Mouse (Mus musculus) granulocyte monocyte progenitor cell, adult 5-6 weeks (primary cell): ENCODE data around the gene Cyp39a1. TPM values are rescaled to one million over a fixed set of nuclear protein-coding genes. Genes with fewer than 3 reads are reported as not detected.

Experiments used
- ATAC-seq: replicated peaks from 2 replicates; pipeline ENCODE4 v1.8.0; 2016; ENCODE audit warnings: mild to moderate bottlenecking, moderate TSS enrichment, inconsistent platforms; ENCODE audit not compliant: poor library complexity, severe bottlenecking
- total RNA-seq, 2 experiments: library from RNA; stranded (forward) in 1 of 2; stranded (reverse) in 1 of 2; fragments of 200-712, 200-1000 nt in 1 of 2; fragments of >200 nt in 1 of 2; fragmentation: Nextera tagmentation in 1 of 2; gene quantifications; 2 replicates each; pipeline ENCODE4 v1.2.3; 2014 to 2017

Cyp39a1 gene
- total RNA-seq, 2 experiments from 2014 or later = 2.4 to 4.0 TPM

- ATAC-seq = no peak
Observed at GRCm38 (mm10) chr17:43752811-43753210, 85.6 kb downstream of the Cyp39a1 start.

GRCm38 (mm10) chr17:43754687-43755086, 87.5 kb downstream of the Cyp39a1 start:
- no peak for ATAC-seq

- no peak for ATAC-seq
Observed at GRCm38 (mm10) chr17:43758607-43759259, 91.5 kb downstream of the Cyp39a1 start.

- no peak for ATAC-seq
Observed at GRCm38 (mm10) chr17:43784531-43784930, 117.3 kb downstream of the Cyp39a1 start.

GRCm38 (mm10) chr17:43788222-43788621, 121.0 kb downstream of the Cyp39a1 start:
- ATAC-seq = no peak

GRCm38 (mm10) chr17:43789376-43789775, 122.2 kb downstream of the Cyp39a1 start:
- ATAC-seq = no peak

GRCm38 (mm10) chr17:43791751-43792150, 124.5 kb downstream of the Cyp39a1 start:
- no peak for ATAC-seq

- no peak for ATAC-seq
Observed at GRCm38 (mm10) chr17:43794731-43795280, 127.6 kb downstream of the Cyp39a1 start.

Other genes with a start within 250 kb of the Cyp39a1 start
- gene Mep1a, start 164.6 kb upstream of the Cyp39a1 start, total RNA-seq (2014; fragmentation: Nextera tagmentation) = not detected in 2 replicates
- gene Mep1a, start 164.6 kb upstream of the Cyp39a1 start, total RNA-seq (2017) = not detected in 2 replicates
- gene Ankrd66, start 123.8 kb upstream of the Cyp39a1 start, total RNA-seq (2014; fragmentation: Nextera tagmentation) = not detected in 2 replicates
- gene Ankrd66, start 123.8 kb upstream of the Cyp39a1 start, total RNA-seq (2017) = not detected in 2 replicates
- gene Pla2g7, start 99.3 kb upstream of the Cyp39a1 start, total RNA-seq (2014; fragmentation: Nextera tagmentation) = 1.3 TPM in 1 of 2 replicates, not detected in the other
- 0.13 and 2.4 TPM in 2 replicates for gene Pla2g7, start 99.3 kb upstream of the Cyp39a1 start, total RNA-seq (2017)
- gene Tdrd6, start 37.1 kb upstream of the Cyp39a1 start, total RNA-seq (2014; fragmentation: Nextera tagmentation) = not detected in 2 replicates
- gene Tdrd6, start 37.1 kb upstream of the Cyp39a1 start, total RNA-seq (2017) = not detected in 2 replicates
- gene Slc25a27, start 211 bp upstream of the Cyp39a1 start, total RNA-seq (2014; fragmentation: Nextera tagmentation) = 5.1 and 6.4 TPM in 2 replicates
- gene Slc25a27, start 211 bp upstream of the Cyp39a1 start, total RNA-seq (2017) = 1.4 and 3.0 TPM in 2 replicates
- not detected in 2 replicates for gene Rcan2, start 133.9 kb downstream of the Cyp39a1 start, total RNA-seq (2014; fragmentation: Nextera tagmentation)
- gene Rcan2, start 133.9 kb downstream of the Cyp39a1 start, total RNA-seq (2017) = not detected in 2 replicates